Mouse (Mus musculus): Measurements from ENCODE around the gene Nfasc. TPM values are rescaled to one million over a fixed set of nuclear protein-coding genes. Genes with fewer than 3 reads are reported as not detected.

Nfasc gene
- polyA plus RNA-seq, 1 experiment from 2014 or later = 37.3 TPM

DNA sequence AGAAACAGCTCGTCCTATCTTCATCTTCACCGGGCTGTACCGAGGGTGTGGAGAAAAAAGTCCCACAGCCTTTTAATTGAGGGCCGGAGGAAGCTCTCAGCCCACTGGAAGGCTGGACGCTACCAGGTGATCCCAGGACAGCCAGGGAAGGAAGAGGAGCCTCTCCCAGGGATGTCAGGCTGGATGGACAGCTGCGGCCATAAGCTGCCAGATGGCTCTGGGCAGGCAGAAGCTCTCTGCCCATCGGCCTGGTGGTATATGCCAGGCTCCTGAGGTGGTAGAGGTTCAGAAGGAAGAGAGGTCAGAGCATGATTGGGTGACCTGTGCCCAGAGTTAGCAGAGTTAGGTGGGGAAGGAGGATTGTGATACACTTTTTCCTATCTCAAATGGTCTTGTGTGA is 168.7 kb downstream of the Nfasc start:
- H3K9ac ChIP-seq = no peak overlapping the region
- H3K9me3 ChIP-seq = no peaks in the 10 kb centered on the region
- peaks cover 15% of the 10 kb centered on the region; the same call in 1 of the 2 replicates for H3K36me3 ChIP-seq
- H3K27ac ChIP-seq = no peak overlapping the region
- H3K4me3 ChIP-seq = no peak overlapping the region
- H3K4me2 ChIP-seq (replicated peaks) = no peak overlapping the region
- H3K27me3 ChIP-seq (replicated peaks) = no peaks in the 10 kb centered on the region
- no peak for ATAC-seq (ENCODE audit: low FRiP score, low read depth)
- H3K4me1 ChIP-seq = peaks cover 20% of the 10 kb centered on the region
- 87% methylated on average over 7 of the region's 7 CpGs for WGBS

DNA sequence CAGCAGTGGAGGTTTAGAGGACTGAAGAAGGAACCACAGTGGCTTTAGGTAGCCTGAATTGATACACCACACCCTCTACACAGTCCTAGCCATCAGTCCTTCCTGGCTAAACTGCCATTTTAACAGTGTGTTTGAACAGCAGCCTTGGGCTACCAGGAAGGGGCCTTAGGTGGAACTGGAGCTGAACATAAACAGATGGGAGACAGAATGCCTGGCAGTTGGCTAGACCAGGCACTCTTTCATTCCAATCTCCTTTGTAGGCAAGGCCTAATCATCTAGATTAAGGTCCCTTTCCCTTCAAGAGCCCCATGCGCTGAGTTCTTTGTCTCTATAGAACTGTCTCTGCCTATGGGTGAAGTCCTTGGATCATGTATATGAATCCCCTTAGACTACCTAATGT is 170.0 kb downstream of the Nfasc start:
- Histone ChIP-seq H3K4me1 (peaks cover 23% of the 10 kb centered on the region), H3K9ac (no peak overlapping the region), H3K36me3 (peaks cover 15% of the 10 kb centered on the region; the same call in 1 of the 2 replicates), H3K4me2 (replicated peaks) (no peak overlapping the region), H3K27me3 (replicated peaks) (no peaks in the 10 kb centered on the region), H3K9me3 (no peaks in the 10 kb centered on the region), H3K4me3 (no peak overlapping the region), H3K27ac (no peak overlapping the region)
- 87% methylated on average over 1 of the region's 1 CpGs for WGBS
- no peak for ATAC-seq (ENCODE audit: low FRiP score, low read depth)

DNA sequence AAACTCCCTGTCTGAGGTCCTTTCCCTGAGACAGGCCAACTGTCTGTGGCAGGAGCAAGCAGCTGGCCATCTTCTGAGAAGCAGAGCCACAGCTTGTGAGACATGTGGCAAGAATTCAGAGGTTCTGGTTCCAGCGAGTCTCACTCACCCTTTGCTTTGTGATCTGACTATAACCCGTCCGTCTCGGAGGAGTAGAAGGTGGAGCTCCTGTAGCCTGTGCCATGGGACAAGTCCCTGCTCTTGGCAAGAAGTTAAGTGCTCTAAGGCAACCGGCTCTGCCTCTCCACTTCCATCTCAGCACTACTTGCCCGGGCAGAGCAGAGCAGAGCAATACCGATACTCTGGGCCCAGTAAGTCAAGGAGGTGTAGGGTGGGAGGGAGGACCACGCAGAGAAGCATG is 170.7 kb downstream of the Nfasc start:
- peaks cover 14% of the 10 kb centered on the region; the same call in 1 of the 2 replicates for H3K36me3 ChIP-seq
- no peaks in the 10 kb centered on the region for H3K27me3 ChIP-seq (replicated peaks)
- ATAC-seq (ENCODE audit: low FRiP score, low read depth) = no peak
- H3K4me2 ChIP-seq (replicated peaks) = no peak overlapping the region
- H3K9me3 ChIP-seq = no peaks in the 10 kb centered on the region
- peaks cover 23% of the 10 kb centered on the region for H3K4me1 ChIP-seq
- WGBS = 94% methylated on average over 8 of the region's 8 CpGs
- H3K4me3 ChIP-seq = no peak overlapping the region
- H3K9ac ChIP-seq = no peak overlapping the region
- no peak overlapping the region for H3K27ac ChIP-seq

DNA sequence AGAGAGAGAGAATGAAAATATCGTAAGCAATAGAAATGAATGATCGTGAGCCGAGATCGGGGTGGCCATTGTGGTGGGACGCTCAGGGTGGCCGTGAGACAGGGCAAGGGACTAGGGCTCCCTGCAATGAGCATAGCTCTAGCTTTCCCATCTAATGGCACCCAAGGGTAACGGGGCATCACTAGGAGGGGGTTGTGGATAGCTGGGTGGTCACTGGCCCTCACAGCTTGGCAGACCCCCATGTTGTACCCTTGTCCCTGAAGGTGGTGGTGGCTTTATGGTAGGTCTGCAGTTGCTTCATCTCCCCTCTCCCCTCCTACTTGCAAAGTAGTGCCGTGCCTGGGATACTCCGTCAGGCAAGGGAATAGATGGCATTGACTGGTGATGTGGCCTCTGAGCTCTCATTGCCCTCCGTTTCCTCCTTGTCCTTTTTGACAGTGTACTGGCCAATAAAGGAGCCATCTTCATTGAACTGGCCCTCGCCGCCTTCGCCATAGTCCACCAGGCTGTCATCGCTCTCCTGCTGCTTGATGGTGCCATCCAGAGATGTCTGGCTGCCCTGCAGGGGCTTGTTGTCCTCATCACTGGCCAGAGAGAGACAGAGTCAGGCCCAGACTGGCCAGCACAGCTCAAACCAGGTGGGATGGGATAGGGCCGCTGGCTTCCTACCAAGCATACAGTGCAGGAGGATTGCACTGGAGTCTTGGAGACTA is 171.4 kb downstream of the Nfasc start:
- no peak overlapping the region for H3K4me2 ChIP-seq (replicated peaks)
- no peak overlapping the region for H3K4me3 ChIP-seq
- no peaks in the 10 kb centered on the region for H3K9me3 ChIP-seq
- H3K9ac ChIP-seq = no peak overlapping the region
- peaks cover 11% of the 10 kb centered on the region; the same call in 1 of the 2 replicates for H3K36me3 ChIP-seq
- peaks cover 23% of the 10 kb centered on the region for H3K4me1 ChIP-seq
- no peaks in the 10 kb centered on the region for H3K27me3 ChIP-seq (replicated peaks)
- H3K27ac ChIP-seq = no peak overlapping the region
- ATAC-seq (ENCODE audit: low FRiP score, low read depth) = no peak
- 86% methylated on average over 15 of the region's 15 CpGs for WGBS

DNA sequence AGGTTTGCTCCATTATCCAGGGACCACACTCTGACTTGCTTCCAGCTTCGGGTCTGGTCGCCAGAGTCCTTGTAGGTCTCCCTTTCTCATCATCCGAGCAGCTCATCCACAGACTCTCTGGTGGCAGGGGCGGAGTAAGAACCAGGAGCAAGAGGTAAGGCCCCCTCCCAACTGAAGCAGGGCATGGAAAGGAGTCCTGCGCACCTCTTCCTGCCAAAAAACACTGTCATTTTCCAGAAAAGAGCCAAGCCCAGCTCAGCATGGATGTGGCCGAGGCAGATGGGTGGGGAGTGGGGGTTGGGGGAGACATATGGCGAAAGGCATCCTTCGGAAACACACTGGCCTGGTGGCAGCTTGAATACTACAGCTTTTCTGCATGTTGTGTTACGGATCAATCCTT is 172.1 kb downstream of the Nfasc start:
- H3K9ac ChIP-seq = no peak overlapping the region
- H3K9me3 ChIP-seq = no peaks in the 10 kb centered on the region
- peaks cover 11% of the 10 kb centered on the region; the same call in 1 of the 2 replicates for H3K36me3 ChIP-seq
- no peak overlapping the region for H3K4me2 ChIP-seq (replicated peaks)
- H3K27me3 ChIP-seq (replicated peaks) = no peaks in the 10 kb centered on the region
- peaks cover 23% of the 10 kb centered on the region for H3K4me1 ChIP-seq
- ATAC-seq (ENCODE audit: low FRiP score, low read depth) = no peak
- no peak overlapping the region for H3K4me3 ChIP-seq
- no peak overlapping the region for H3K27ac ChIP-seq
- WGBS = 75% methylated on average over 9 of the region's 9 CpGs

DNA sequence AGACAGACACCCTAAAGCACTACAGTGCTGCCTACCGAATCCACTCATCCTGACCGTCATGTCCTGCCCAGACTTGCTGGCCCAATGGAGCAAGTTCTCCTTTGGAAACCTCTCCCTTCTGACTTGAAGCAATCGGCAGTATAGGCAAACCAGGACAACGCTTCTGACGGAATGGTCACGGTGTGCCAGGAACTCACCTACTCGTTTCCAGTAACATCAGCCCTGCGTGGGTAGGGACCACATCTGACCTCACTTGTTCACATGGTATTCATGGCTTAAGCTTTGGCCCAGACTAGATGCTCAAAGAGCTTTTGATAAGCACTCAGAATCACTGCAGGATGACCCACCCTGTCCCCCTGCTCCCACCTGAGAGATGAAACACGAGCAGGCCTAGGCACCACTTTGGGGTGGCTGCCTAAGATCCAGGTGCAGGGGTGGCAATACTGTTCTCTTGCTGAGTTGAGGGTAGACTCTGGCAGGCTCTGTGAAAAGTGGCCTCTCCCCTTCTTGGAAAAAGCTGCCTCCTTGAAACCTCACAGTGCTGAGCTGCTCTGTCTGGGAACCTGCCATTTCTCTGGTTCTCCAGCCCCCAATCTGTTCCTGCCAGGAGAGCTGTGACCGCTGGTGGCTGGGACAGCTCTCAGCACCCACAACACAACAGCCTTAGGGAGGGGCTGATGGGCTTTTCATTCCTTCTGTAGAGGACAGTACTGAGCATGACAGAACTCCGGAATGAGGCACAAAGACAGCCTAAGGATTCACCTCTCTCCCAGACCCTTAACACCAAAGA is 174.1 kb downstream of the Nfasc start:
- peaks cover 27% of the 10 kb centered on the region for H3K4me1 ChIP-seq
- no peak for ATAC-seq (ENCODE audit: low FRiP score, low read depth)

DNA sequence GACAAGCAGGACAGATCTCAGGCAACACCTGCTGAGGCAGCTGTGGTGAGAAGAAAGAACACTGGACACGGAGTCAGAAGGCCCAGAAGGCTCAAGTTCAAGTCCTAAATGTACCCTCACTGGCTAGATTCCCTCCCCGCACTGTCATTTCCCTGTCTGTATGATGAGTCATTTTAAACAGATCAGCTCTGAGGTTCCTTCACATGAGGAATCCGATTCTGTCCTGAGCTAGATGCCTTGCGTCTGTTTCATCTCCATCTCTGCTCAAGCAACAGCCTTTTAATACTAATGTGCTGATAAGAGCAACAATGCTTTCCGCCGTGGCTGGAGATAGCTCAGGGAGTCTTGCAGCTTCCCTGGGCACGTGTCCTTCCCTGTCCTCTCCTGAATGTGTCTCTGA is 175.8 kb downstream of the Nfasc start:
- no peak for ATAC-seq (ENCODE audit: low FRiP score, low read depth)
- Histone ChIP-seq H3K36me3 (peaks cover 6% of the 10 kb centered on the region; the same call in 1 of the 2 replicates), H3K4me2 (replicated peaks) (no peak overlapping the region), H3K9ac (no peak overlapping the region), H3K27me3 (replicated peaks) (no peaks in the 10 kb centered on the region), H3K9me3 (no peaks in the 10 kb centered on the region), H3K27ac (no peak overlapping the region), H3K4me1 (peaks cover 45% of the 10 kb centered on the region), H3K4me3 (no peak overlapping the region)
- WGBS = 77% methylated on average over 7 of the region's 7 CpGs

More for the DNA sequence above, 174.1 kb downstream of the Nfasc start:
- no peak overlapping the region for H3K4me2 ChIP-seq (replicated peaks)
- no peak overlapping the region for H3K4me3 ChIP-seq
- no peak overlapping the region for H3K9ac ChIP-seq
- no peaks in the 10 kb centered on the region for H3K27me3 ChIP-seq (replicated peaks)
- no peaks in the 10 kb centered on the region for H3K9me3 ChIP-seq
- WGBS = 84% methylated on average over 11 of the region's 11 CpGs
- peaks cover 7% of the 10 kb centered on the region; the same call in 1 of the 2 replicates for H3K36me3 ChIP-seq
- no peak overlapping the region for H3K27ac ChIP-seq

DNA sequence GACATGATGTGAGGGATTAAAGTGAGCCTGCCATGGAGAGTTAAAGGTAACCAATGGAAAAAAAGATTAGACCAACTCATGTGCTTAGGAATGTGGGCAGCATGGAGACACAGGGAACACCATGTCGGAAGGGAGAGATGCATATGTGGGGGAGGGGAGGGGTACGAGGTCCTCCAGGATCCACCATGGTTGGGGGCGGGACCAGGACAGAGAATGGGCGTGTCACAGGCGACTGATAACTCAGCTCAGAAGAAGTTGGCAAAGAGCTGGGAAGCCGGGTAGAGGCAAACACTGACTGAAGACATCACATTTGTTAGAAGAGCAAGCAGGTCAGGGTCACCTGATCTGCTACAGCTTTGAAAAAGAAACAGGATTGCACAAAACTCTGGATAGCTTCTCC is 176.7 kb downstream of the Nfasc start:
- Histone ChIP-seq H3K27ac (no peak overlapping the region), H3K9ac (no peak overlapping the region), H3K4me2 (replicated peaks) (no peak overlapping the region), H3K4me1 (peaks cover 42% of the 10 kb centered on the region), H3K36me3 (no peaks in the 10 kb centered on the region), H3K27me3 (replicated peaks) (no peaks in the 10 kb centered on the region), H3K9me3 (no peaks in the 10 kb centered on the region), H3K4me3 (no peak overlapping the region)
- ATAC-seq (ENCODE audit: low FRiP score, low read depth) = no peak
- WGBS = 33% methylated on average over 6 of the region's 6 CpGs

DNA sequence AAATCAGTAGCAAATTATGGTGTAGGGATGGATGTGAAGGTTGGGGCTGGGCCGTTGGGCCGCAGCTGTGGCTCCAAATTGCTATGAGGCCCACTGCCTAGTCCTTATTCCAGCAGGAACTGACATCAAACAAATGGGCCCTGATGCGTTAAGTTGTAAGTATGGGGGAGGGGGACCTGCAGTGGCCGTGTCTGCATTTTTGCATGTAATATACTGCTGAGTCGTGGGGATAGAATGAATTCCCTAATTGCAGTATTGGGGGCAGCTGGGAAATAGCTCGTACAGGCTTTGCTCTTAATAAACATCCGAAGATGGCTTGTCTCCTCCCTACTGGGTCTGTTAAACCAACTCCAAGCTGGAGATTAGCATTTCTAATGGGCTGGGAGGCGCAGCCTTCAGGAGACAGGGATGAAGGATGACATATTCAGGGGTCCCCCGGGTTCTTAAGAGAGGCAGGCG is 179.2 kb downstream of the Nfasc start:
- H3K4me2 ChIP-seq (replicated peaks) = no peak overlapping the region
- no peaks in the 10 kb centered on the region for H3K27me3 ChIP-seq (replicated peaks)
- no peak overlapping the region for H3K9ac ChIP-seq
- WGBS = 4% methylated on average over 10 of the region's 10 CpGs
- H3K9me3 ChIP-seq = no peaks in the 10 kb centered on the region
- H3K4me3 ChIP-seq = no peak overlapping the region
- H3K27ac ChIP-seq = peak overlapping the region; percentile 71
- H3K36me3 ChIP-seq = no peaks in the 10 kb centered on the region
- peaks cover 48% of the 10 kb centered on the region for H3K4me1 ChIP-seq
- ATAC-seq (ENCODE audit: low FRiP score, low read depth) = peak; percentile 63

DNA sequence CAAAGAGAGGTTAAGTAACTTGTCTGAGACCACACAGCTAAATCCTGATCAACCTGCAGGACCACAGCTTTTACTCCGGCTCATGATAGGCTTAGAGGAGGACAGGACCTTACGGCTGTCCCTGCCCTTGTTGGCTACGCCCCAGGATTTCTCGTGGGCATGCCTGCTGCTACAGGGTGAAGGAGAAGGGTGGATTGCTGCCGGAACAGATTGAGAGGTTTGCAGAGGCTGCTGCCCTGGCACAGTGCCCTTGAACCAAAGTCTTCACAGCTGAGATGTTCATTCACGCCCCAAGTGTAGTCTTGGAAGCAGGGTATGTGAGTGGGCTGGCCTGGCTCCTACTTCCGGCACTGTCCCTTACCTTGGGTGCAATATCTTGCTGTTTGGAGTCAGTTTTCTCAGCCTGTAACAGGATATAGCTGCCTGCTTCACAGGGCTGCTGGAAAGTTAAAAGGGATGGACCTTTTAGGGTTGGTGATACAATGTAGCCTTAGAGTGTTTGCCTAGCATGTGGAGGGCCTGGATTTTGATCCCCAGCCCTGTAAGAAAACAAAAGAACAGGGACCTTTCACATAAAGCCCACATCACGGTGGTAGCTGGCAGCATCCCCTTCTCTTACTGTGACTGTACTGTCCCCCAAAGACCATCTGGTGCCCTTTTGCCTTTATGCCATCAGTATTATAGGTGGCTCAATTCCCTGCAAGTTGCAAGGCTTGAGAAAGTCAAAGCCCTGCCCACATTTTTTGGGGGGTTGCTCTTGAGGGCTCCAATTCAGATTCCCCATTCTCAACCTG is 180.5 kb downstream of the Nfasc start:
- H3K4me2 ChIP-seq (replicated peaks) = no peak overlapping the region
- H3K4me1 ChIP-seq = peaks cover 50% of the 10 kb centered on the region
- 64% methylated on average over 8 of the region's 8 CpGs for WGBS
- H3K4me3 ChIP-seq = no peak overlapping the region
- no peak for ATAC-seq (ENCODE audit: low FRiP score, low read depth)
- H3K27me3 ChIP-seq (replicated peaks) = no peaks in the 10 kb centered on the region
- H3K36me3 ChIP-seq = no peaks in the 10 kb centered on the region
- H3K27ac ChIP-seq = peak overlapping the region; percentile 65; the same call in 1 of the 2 replicates
- H3K9ac ChIP-seq = 0 out of 2 replicates have a peak overlapping the region, but pooled peaks have one; percentile 10
- no peaks in the 10 kb centered on the region for H3K9me3 ChIP-seq

DNA sequence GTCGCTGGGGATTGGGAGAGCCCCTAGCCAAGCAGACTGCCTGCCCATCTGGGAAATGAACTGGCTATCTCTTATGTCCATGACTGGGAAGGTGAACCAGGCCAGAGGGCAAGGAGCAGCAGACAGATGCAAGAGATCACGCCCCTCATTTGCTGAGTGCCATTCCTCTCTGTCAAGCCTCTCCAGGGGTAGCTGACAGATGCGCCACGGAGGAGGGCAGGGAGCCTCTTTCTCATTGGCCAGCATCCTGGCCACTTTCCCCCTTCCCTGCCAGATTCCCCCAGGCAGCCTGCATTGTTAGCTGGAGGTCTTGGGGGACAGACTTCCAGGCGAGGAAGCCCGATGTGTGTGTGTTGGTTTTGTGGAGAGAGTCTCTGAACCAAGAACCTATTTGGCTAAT is 182.6 kb downstream of the Nfasc start:
- 10% methylated on average over 6 of the region's 6 CpGs for WGBS
- peak; percentile 23; the same call in 1 of the 2 replicates for ATAC-seq (ENCODE audit: low FRiP score, low read depth)

More for the DNA sequence above, 182.6 kb downstream of the Nfasc start:
- H3K9ac ChIP-seq = no peak overlapping the region
- H3K36me3 ChIP-seq = no peaks in the 10 kb centered on the region
- peak overlapping the region; percentile 51; the same call in 1 of the 2 replicates for H3K27ac ChIP-seq
- H3K4me3 ChIP-seq = no peak overlapping the region
- H3K9me3 ChIP-seq = no peaks in the 10 kb centered on the region
- H3K27me3 ChIP-seq (replicated peaks) = no peaks in the 10 kb centered on the region
- no peak overlapping the region for H3K4me2 ChIP-seq (replicated peaks)
- H3K4me1 ChIP-seq = peaks cover 50% of the 10 kb centered on the region

All from neural tube, embryonic 12.5 days (tissue).